Mouse (Mus musculus): ENCODE measurements around the gene Slc29a3. TPM values are rescaled to one million over a fixed set of nuclear protein-coding genes. Genes with fewer than 3 reads are reported as not detected.

Slc29a3 gene
- polyA plus RNA-seq, 1 experiment from 2014 or later, result 4.6 TPM

- peak overlapping the region; percentile 31 for H3K9ac ChIP-seq (ENCODE audit: low read depth, low read length)
- peak overlapping the region; percentile 99 for H3K4me2 ChIP-seq
- peaks cover 10% of the 10 kb centered on the region for H3K4me1 ChIP-seq (ENCODE audit: control insufficient read depth, insufficient read depth, low read length)
- no peaks in the 10 kb centered on the region for H3K9me3 ChIP-seq (replicated peaks; ENCODE audit: control insufficient read depth, low read length)
- peak overlapping the region; percentile 65 for H3K4me3 ChIP-seq (ENCODE audit: low read depth, low read length)
- 0 out of 2 replicates have a peak, but pooled peaks have one; percentile 24 for ATAC-seq (replicated peaks; ENCODE audit: insufficient number of reproducible peaks, low FRiP score, low TSS enrichment)
- no peaks in the 10 kb centered on the region for H3K36me3 ChIP-seq (ENCODE audit: control insufficient read depth, insufficient read depth, low read length)
- H3K27me3 ChIP-seq (ENCODE audit: control insufficient read depth, insufficient read depth, low read length), result peaks cover 65% of the 10 kb centered on the region
- 1% methylated on average over 75 of the region's 76 CpGs for WGBS (ENCODE audit: insufficient replicate concordance)
- H3K27ac ChIP-seq (ENCODE audit: low read depth, low read length), result no peak overlapping the region
These were observed 65.4 kb downstream of the Slc29a3 start for GRCm38 (mm10) chr10:60687011-60687776.

- Histone ChIP-seq H3K27ac (ENCODE audit: low read depth, low read length) (no peak overlapping the region), H3K27me3 (ENCODE audit: control insufficient read depth, insufficient read depth, low read length) (peaks cover 65% of the 10 kb centered on the region), H3K9ac (ENCODE audit: low read depth, low read length) (peak overlapping the region; percentile 31; the same call in 1 of the 2 replicates), H3K36me3 (ENCODE audit: control insufficient read depth, insufficient read depth, low read length) (no peaks in the 10 kb centered on the region), H3K9me3 (replicated peaks; ENCODE audit: control insufficient read depth, low read length) (no peaks in the 10 kb centered on the region), H3K4me2 (peak overlapping the region; percentile 99), H3K4me1 (ENCODE audit: control insufficient read depth, insufficient read depth, low read length) (peaks cover 10% of the 10 kb centered on the region), H3K4me3 (ENCODE audit: low read depth, low read length) (peak overlapping the region; percentile 65)
- WGBS (ENCODE audit: insufficient replicate concordance), result 1% methylated on average over 37 of the region's 37 CpGs
- ATAC-seq (replicated peaks; ENCODE audit: insufficient number of reproducible peaks, low FRiP score, low TSS enrichment), result no peak
These were observed 66.0 kb downstream of the Slc29a3 start for GRCm38 (mm10) chr10:60686641-60686975.

GRCm38 (mm10) chr10:60685764-60686640 lies 66.6 kb downstream of the Slc29a3 start:
- H3K9ac ChIP-seq (ENCODE audit: low read depth, low read length), result no peak overlapping the region
- ATAC-seq (replicated peaks; ENCODE audit: insufficient number of reproducible peaks, low FRiP score, low TSS enrichment), result no peak
- peak overlapping the region; percentile 65 for H3K4me3 ChIP-seq (ENCODE audit: low read depth, low read length)
- peaks cover 65% of the 10 kb centered on the region for H3K27me3 ChIP-seq (ENCODE audit: control insufficient read depth, insufficient read depth, low read length)
- H3K9me3 ChIP-seq (replicated peaks; ENCODE audit: control insufficient read depth, low read length), result no peaks in the 10 kb centered on the region
- H3K36me3 ChIP-seq (ENCODE audit: control insufficient read depth, insufficient read depth, low read length), result no peaks in the 10 kb centered on the region
- no peak overlapping the region for H3K27ac ChIP-seq (ENCODE audit: low read depth, low read length)
- H3K4me2 ChIP-seq, result peak overlapping the region; percentile 99
- 4% methylated on average over 50 of the region's 50 CpGs for WGBS (ENCODE audit: insufficient replicate concordance)
- H3K4me1 ChIP-seq (ENCODE audit: control insufficient read depth, insufficient read depth, low read length), result peaks cover 10% of the 10 kb centered on the region

- Histone ChIP-seq H3K27me3 (ENCODE audit: control insufficient read depth, insufficient read depth, low read length) (peaks cover 19% of the 10 kb centered on the region), H3K27ac (ENCODE audit: low read depth, low read length) (no peak overlapping the region), H3K4me2 (no peak overlapping the region), H3K36me3 (ENCODE audit: control insufficient read depth, insufficient read depth, low read length) (no peaks in the 10 kb centered on the region), H3K9ac (ENCODE audit: low read depth, low read length) (no peak overlapping the region), H3K4me3 (ENCODE audit: low read depth, low read length) (no peak overlapping the region), H3K4me1 (ENCODE audit: control insufficient read depth, insufficient read depth, low read length) (no peaks in the 10 kb centered on the region), H3K9me3 (replicated peaks; ENCODE audit: control insufficient read depth, low read length) (no peaks in the 10 kb centered on the region)
- no peak for ATAC-seq (replicated peaks; ENCODE audit: insufficient number of reproducible peaks, low FRiP score, low TSS enrichment)
- WGBS (ENCODE audit: insufficient replicate concordance), result 69% methylated on average over 3 of the region's 3 CpGs
These were observed 73.7 kb downstream of the Slc29a3 start for GRCm38 (mm10) chr10:60678926-60679325.

GRCm38 (mm10) chr10:60677319-60677718 lies 75.3 kb downstream of the Slc29a3 start:
- no peak overlapping the region for H3K9ac ChIP-seq (ENCODE audit: low read depth, low read length)
- no peak overlapping the region for H3K4me2 ChIP-seq
- no peaks in the 10 kb centered on the region for H3K36me3 ChIP-seq (ENCODE audit: control insufficient read depth, insufficient read depth, low read length)
- H3K9me3 ChIP-seq (replicated peaks; ENCODE audit: control insufficient read depth, low read length), result no peaks in the 10 kb centered on the region
- no peak overlapping the region for H3K27ac ChIP-seq (ENCODE audit: low read depth, low read length)
- H3K27me3 ChIP-seq (ENCODE audit: control insufficient read depth, insufficient read depth, low read length), result peaks cover 13% of the 10 kb centered on the region
- H3K4me1 ChIP-seq (ENCODE audit: control insufficient read depth, insufficient read depth, low read length), result no peaks in the 10 kb centered on the region
- ATAC-seq (replicated peaks; ENCODE audit: insufficient number of reproducible peaks, low FRiP score, low TSS enrichment), result no peak
- 75% methylated on average over 4 of the region's 4 CpGs for WGBS (ENCODE audit: insufficient replicate concordance)
- no peak overlapping the region for H3K4me3 ChIP-seq (ENCODE audit: low read depth, low read length)

GRCm38 (mm10) chr10:60670166-60670565 lies 82.4 kb downstream of the Slc29a3 start:
- Histone ChIP-seq H3K36me3 (ENCODE audit: control insufficient read depth, insufficient read depth, low read length) (no peaks in the 10 kb centered on the region), H3K27me3 (ENCODE audit: control insufficient read depth, insufficient read depth, low read length) (no peaks in the 10 kb centered on the region), H3K27ac (ENCODE audit: low read depth, low read length) (no peak overlapping the region), H3K4me1 (ENCODE audit: control insufficient read depth, insufficient read depth, low read length) (no peaks in the 10 kb centered on the region), H3K4me3 (ENCODE audit: low read depth, low read length) (no peak overlapping the region), H3K9me3 (replicated peaks; ENCODE audit: control insufficient read depth, low read length) (no peaks in the 10 kb centered on the region), H3K9ac (ENCODE audit: low read depth, low read length) (no peak overlapping the region), H3K4me2 (no peak overlapping the region)
- ATAC-seq (replicated peaks; ENCODE audit: insufficient number of reproducible peaks, low FRiP score, low TSS enrichment), result no peak
- WGBS (ENCODE audit: insufficient replicate concordance), result 64% methylated on average over 8 of the region's 8 CpGs

- no peak overlapping the region for H3K9ac ChIP-seq (ENCODE audit: low read depth, low read length)
- no peaks in the 10 kb centered on the region for H3K9me3 ChIP-seq (replicated peaks; ENCODE audit: control insufficient read depth, low read length)
- no peak for ATAC-seq (replicated peaks; ENCODE audit: insufficient number of reproducible peaks, low FRiP score, low TSS enrichment)
- no peak overlapping the region for H3K4me3 ChIP-seq (ENCODE audit: low read depth, low read length)
- no peaks in the 10 kb centered on the region for H3K27me3 ChIP-seq (ENCODE audit: control insufficient read depth, insufficient read depth, low read length)
- H3K27ac ChIP-seq (ENCODE audit: low read depth, low read length), result no peak overlapping the region
- 71% methylated on average over 3 of the region's 3 CpGs for WGBS (ENCODE audit: insufficient replicate concordance)
- H3K4me2 ChIP-seq, result no peak overlapping the region
- H3K4me1 ChIP-seq (ENCODE audit: control insufficient read depth, insufficient read depth, low read length), result no peaks in the 10 kb centered on the region
- H3K36me3 ChIP-seq (ENCODE audit: control insufficient read depth, insufficient read depth, low read length), result no peaks in the 10 kb centered on the region
These were observed 84.0 kb downstream of the Slc29a3 start for GRCm38 (mm10) chr10:60668591-60668990.

Data from heart, embryonic 11.5 days (tissue).